Mouse (Mus musculus) forebrain, postnatal 0 days (tissue): ENCODE measurements at regions not wholly inside any gene's neighbourhood (a gene's known extent, or its start where the extent isn't known, plus 50 kb on each side); places are given as distances from the start of the nearest gene placed in this dataset.
A peak's percentile ranks its signal among the peaks of the same experiment; 100 is the strongest.

Experiments
- ATAC-seq: fragments of 200-750 bp; cut with Nextera tagmentation; 2 replicates; pipeline ENCODE4 v1.8.0; 2017; ENCODE audit warnings: mild to moderate bottlenecking, moderate library complexity
- DNase-seq: peaks from one replicate; pipeline ENCODE4 v3.0.0-alpha.2; 2015
- H3K27ac ChIP-seq: fragments of 300-500 bp; sonication (generic); 2 replicates; pipeline ENCODE4 v1.5.1; 2014; ENCODE audit warnings: low read depth, mild to moderate bottlenecking, antibody characterized with exemption, low read length, moderate library complexity, mixed read lengths
- H3K27me3 ChIP-seq: fragments of 300-500 bp; sonication (generic); 2 replicates; pipeline ENCODE4 v1.6.1; 2014; ENCODE audit warnings: mild to moderate bottlenecking, low read length, mixed read lengths; ENCODE audit not compliant: insufficient read depth
- H3K36me3 ChIP-seq: fragments of 300-500 bp; sonication (generic); 2 replicates; pipeline ENCODE4 v1.6.1; 2014; ENCODE audit warnings: mild to moderate bottlenecking, moderate library complexity; ENCODE audit not compliant: insufficient read depth
- H3K4me1 ChIP-seq: fragments of 300-500 bp; sonication (generic); 2 replicates; pipeline ENCODE4 v1.6.1; 2014; ENCODE audit warnings: antibody characterized with exemption; ENCODE audit not compliant: insufficient read depth
- H3K4me2 ChIP-seq: fragments of 300-500 bp; sonication (generic); 2 replicates; pipeline ENCODE4 v1.6.1; 2014; ENCODE audit warnings: low read depth, mild to moderate bottlenecking, moderate library complexity
- H3K4me3 ChIP-seq: fragments of 300-500 bp; sonication (generic); 2 replicates; pipeline ENCODE4 v1.5.1; 2014; ENCODE audit warnings: low read depth, low read length, mixed read lengths
- H3K9ac ChIP-seq: fragments of 300-500 bp; sonication (generic); 2 replicates; pipeline ENCODE4 v1.6.1; 2014; ENCODE audit warnings: mild to moderate bottlenecking
- H3K9me3 ChIP-seq: fragments of 300-500 bp; sonication (generic); 2 replicates; pipeline ENCODE4 v1.6.1; 2016; ENCODE audit warnings: low read length
- CTCF ChIP-seq: sonication (generic); IDR thresholded peaks from 2 replicates; pipeline ENCODE4 v1.5.1; 2016; ENCODE audit warnings: antibody characterized with exemption, control low read depth, low read depth
- WGBS: fragments of 180-500 bp; shearing (Covaris S2); extraction: QIAGEN DNeasy Blood & Tissue Kit; methylation state at CpG from one replicate; pipeline ENCODE4 v1.1.7; 2014; 5-methylcytosine and 5-hydroxymethylcytosine counted together

GRCm38 (mm10) chr6:93457613-93458012, 514.3 kb upstream of the Adamts9 start:
- H3K27ac ChIP-seq: no peak overlapping the region
- no peaks in the 10 kb centered on the region; the same call in 1 of the 2 replicates for H3K4me1 ChIP-seq
- no peak overlapping the region for H3K9ac ChIP-seq
- no peaks in the 10 kb centered on the region for H3K27me3 ChIP-seq
- no peak overlapping the region for H3K4me2 ChIP-seq
- no peak for TF ChIP-seq CTCF
- no peaks in the 10 kb centered on the region for H3K9me3 ChIP-seq
- no peaks in the 10 kb centered on the region for H3K36me3 ChIP-seq
- no peak overlapping the region for H3K4me3 ChIP-seq
- no peak for DNase-seq
- ATAC-seq: no peak
- WGBS: 64% methylated on average over 4 of the region's 4 CpGs

GRCm38 (mm10) chr6:93456383-93457033, 513.2 kb upstream of the Adamts9 start:
- DNase-seq (peak; percentile 45), ATAC-seq (peak; percentile 87)

DNA sequence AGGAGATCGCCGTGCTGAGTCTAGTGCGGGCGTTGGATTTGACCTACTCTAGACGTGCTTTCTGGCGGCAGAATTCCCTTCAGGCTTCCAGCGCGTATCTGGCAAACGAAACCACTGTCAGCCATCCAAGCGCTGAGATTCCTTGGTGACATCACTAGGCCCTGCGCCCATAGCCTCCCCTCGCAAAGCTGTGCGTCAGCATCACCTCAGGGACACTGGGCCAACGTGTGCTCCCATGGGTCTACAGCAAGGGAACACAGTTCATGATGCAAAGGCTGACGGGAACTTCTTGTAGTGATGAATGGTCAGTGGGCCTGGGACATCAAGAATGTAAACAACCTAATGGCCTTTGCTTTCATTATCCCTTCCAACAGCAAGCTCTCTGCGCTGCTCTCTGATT, 502.3 kb upstream of the Adamts9 start:
- Histone ChIP-seq H3K36me3 (no peaks in the 10 kb centered on the region), H3K27ac (no peak overlapping the region), H3K4me1 (no peaks in the 10 kb centered on the region; the same call in 1 of the 2 replicates), H3K9ac (no peak overlapping the region), H3K27me3 (no peaks in the 10 kb centered on the region), H3K4me2 (no peak overlapping the region), H3K4me3 (no peak overlapping the region), H3K9me3 (no peaks in the 10 kb centered on the region)
- ATAC-seq (no peak), DNase-seq (no peak)
- no peak for TF ChIP-seq CTCF
- WGBS: 64% methylated on average over 16 of the region's 16 CpGs

More at GRCm38 (mm10) chr6:93456383-93457033, 513.2 kb upstream of the Adamts9 start:
- no peak for TF ChIP-seq CTCF
- H3K27ac ChIP-seq: no peak overlapping the region
- no peak overlapping the region for H3K4me2 ChIP-seq
- 57% methylated on average over 9 of the region's 9 CpGs for WGBS
- H3K36me3 ChIP-seq: no peaks in the 10 kb centered on the region
- H3K27me3 ChIP-seq: no peaks in the 10 kb centered on the region
- no peak overlapping the region for H3K4me3 ChIP-seq
- no peaks in the 10 kb centered on the region; the same call in 1 of the 2 replicates for H3K4me1 ChIP-seq
- no peaks in the 10 kb centered on the region for H3K9me3 ChIP-seq
- H3K9ac ChIP-seq: no peak overlapping the region

DNA sequence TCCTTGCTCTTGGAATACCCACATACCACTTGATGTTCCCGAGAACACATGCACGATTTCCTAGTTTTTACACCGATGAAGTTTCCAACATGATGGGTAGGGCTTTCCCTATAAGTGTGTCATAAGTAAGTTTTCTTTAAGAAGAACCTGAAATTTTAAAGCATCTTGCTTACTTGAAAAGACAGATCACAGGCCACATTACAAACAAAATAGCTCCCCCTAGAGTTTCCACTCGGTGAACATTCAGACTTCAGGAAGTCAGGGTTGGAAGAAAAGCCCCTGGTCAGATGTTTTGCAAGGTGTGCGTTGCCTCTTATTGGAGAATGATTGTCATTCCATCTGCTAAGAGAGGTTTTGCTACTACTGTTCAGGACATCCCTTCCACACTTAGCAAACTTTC, 501.8 kb upstream of the Adamts9 start:
- H3K9me3 ChIP-seq: no peaks in the 10 kb centered on the region
- H3K36me3 ChIP-seq: no peaks in the 10 kb centered on the region
- H3K4me1 ChIP-seq: no peaks in the 10 kb centered on the region; the same call in 1 of the 2 replicates
- no peaks in the 10 kb centered on the region for H3K27me3 ChIP-seq
- WGBS: 56% methylated on average over 5 of the region's 5 CpGs
- no peak overlapping the region for H3K4me3 ChIP-seq
- H3K4me2 ChIP-seq: no peak overlapping the region
- no peak overlapping the region for H3K27ac ChIP-seq
- H3K9ac ChIP-seq: no peak overlapping the region
- DNase-seq (no peak), ATAC-seq (no peak)
- peak; percentile 53 for TF ChIP-seq CTCF

GRCm38 (mm10) chr6:93443766-93444557, 500.7 kb upstream of the Adamts9 start:
- Histone ChIP-seq H3K36me3 (no peaks in the 10 kb centered on the region), H3K4me2 (no peak overlapping the region), H3K4me3 (no peak overlapping the region), H3K9ac (no peak overlapping the region), H3K27ac (no peak overlapping the region), H3K4me1 (no peaks in the 10 kb centered on the region; the same call in 1 of the 2 replicates), H3K9me3 (no peaks in the 10 kb centered on the region), H3K27me3 (no peaks in the 10 kb centered on the region)
- no peak for TF ChIP-seq CTCF
- ATAC-seq (peak; percentile 60), DNase-seq (no peak)
- WGBS: 19% methylated on average over 11 of the region's 11 CpGs

- Histone ChIP-seq H3K9ac (no peak overlapping the region), H3K27me3 (no peaks in the 10 kb centered on the region), H3K27ac (no peak overlapping the region), H3K36me3 (no peaks in the 10 kb centered on the region), H3K4me3 (no peak overlapping the region), H3K4me2 (no peak overlapping the region), H3K9me3 (0 out of 2 replicates have a peak, but pooled peaks cover 7% of the 10 kb centered on the region), H3K4me1 (no peaks in the 10 kb centered on the region)
- no peak for TF ChIP-seq CTCF
- ATAC-seq: no peak
- 37% methylated on average over 1 of the region's 1 CpGs for WGBS
- no peak for DNase-seq
Measured at GRCm38 (mm10) chr6:93433446-93433845, 490.2 kb upstream of the Adamts9 start.

GRCm38 (mm10) chr6:93426141-93426540, 482.8 kb upstream of the Adamts9 start:
- H3K9me3 ChIP-seq: 0 out of 2 replicates have a peak, but pooled peaks cover 7% of the 10 kb centered on the region
- peak; percentile 24 for DNase-seq
- no peaks in the 10 kb centered on the region for H3K36me3 ChIP-seq
- no peaks in the 10 kb centered on the region for H3K4me1 ChIP-seq
- H3K27ac ChIP-seq: no peak overlapping the region
- H3K9ac ChIP-seq: no peak overlapping the region
- TF ChIP-seq CTCF: no peak
- 28% methylated on average over 1 of the region's 1 CpGs for WGBS
- H3K4me2 ChIP-seq: no peak overlapping the region
- no peaks in the 10 kb centered on the region for H3K27me3 ChIP-seq
- H3K4me3 ChIP-seq: no peak overlapping the region
- no peak for ATAC-seq
